Mouse (Mus musculus) Muller cell, postnatal 12 days (primary cell): ENCODE measurements around the gene Cadm3.

Experiments
- DNase-seq: peaks from one replicate; pipeline ENCODE4 v3.0.0-alpha.2; 2015; ENCODE audit errors: inconsistent ontology term

Cadm3 gene

DNA sequence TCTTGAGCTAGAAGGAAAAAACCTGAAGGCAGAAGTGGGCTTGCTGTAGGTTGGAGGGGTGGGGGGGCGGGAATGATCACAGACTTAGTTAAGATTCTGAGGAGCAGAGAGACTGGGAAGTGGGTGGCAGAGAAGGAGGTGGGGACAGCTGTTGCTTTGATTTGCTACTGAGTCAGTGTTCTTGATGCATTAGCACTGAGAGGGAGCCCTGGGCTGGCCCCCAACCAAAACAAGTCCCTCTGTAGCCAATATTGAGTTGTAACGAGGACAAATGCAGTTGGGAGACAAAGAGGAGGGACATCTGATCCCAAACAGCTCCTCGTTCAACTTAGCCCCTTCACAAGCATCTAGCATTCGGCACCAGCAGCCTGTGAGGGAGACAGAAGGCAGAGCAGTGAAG lies 9.7 kb downstream of the Cadm3 start:
- DNase-seq = no peak

DNA sequence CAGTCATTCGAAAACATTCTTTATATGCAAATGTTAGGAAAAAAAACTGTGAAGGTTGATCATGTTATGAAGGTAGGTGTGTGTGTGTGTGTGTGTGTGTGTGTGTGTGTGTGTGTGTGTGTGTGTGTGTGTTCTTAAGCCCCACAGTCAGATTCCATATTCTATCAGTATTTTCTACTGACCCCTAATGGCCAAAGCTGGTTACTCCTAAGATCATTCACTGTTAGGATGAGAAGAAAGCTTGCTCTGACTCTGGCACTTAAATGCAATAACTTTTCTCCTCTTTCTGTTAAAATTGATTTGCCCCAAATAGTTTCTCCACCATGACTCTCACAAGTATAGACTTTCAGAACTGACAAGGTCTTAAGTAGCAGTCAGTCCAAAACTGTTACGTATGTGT lies 10.8 kb downstream of the Cadm3 start:
- DNase-seq = no peak

DNA sequence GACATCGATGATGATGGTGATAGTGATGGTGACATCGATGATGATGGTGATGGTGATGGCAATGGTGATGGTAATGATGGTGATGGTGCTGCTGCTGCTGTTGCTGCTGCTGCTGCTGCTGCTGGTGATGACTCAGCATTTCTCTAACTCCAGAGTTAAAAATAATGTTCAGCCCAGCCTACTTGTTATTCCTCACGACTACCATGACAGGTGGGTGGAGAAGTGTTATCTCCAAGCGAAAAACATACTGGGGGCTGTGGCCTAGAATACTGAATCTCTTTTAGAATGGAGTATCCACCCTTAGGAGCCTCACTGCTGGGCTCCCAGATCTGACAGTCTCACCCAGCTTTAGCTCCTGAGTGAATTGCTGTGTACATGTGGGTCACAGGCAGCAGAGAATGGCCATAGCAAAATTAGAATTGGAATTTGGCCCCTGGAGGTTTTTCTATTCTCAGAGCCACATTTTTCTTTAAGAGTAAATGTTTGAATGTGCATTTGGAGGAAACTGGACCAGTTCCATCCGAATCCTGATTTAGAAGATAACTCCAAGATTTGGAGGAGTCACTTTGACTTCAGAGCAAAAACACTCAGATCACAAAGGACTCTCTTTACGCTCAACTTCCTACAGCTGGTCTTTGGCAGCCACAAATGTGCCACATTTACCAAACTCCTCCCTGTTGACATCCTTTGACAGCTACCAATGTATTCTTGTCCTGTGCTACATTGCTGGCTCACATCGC lies 12.2 kb downstream of the Cadm3 start:
- no peak for DNase-seq

DNA sequence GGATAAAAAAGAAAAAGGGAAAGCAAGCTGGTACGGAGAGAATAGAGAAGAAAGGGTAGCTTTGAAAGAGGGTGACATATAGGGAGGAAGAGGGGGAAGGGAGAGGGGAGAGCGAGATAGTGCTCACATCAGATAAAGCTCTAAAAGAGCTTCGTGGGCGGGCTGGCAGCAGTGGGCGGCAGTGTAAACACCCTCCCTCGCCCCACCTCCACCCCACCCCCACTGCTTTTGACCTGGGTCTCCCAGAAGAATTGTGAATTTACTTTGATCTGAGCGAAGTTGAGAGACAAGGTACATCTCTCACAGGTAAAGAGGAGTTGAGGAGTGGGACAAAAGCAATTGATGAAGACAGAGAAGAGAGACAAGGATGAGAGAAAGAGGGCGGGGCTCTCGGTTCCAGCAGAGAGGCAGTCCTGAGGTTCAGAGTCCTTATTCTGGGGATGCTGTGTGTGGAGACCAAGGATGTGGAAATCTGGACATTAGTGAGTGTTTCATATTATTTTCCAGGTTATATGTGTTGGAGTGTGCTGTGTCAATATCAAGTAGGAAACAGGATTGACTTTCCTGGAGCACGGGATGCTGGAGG lies 17.0 kb downstream of the Cadm3 start, which contains the start of gene Aim2:
TSS of gene Aim2 (plus strand) at position 508 of the 586 bp plus-strand sequence.
- no peak for DNase-seq

DNA sequence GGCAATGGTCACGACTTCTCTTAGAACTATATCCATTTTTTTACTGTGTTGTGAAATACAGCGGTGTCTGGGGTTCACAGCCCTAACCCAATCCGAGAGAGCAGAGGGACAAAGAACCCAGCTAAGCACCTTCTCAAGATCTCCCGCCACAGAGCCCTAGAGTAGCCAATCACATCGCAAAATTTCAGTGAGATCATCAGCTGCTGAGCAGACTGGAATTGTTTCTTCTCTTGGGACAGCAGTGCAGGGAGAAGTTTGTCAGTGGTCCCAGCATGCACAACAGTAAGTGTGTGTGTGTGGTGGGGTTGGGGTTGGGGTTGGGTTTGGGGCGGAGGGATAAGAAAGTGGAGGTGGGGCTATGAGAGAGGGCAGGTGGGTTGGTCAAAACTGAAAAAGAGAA lies 17.5 kb downstream of the Cadm3 start:
- DNase-seq = peak; percentile 66

DNA sequence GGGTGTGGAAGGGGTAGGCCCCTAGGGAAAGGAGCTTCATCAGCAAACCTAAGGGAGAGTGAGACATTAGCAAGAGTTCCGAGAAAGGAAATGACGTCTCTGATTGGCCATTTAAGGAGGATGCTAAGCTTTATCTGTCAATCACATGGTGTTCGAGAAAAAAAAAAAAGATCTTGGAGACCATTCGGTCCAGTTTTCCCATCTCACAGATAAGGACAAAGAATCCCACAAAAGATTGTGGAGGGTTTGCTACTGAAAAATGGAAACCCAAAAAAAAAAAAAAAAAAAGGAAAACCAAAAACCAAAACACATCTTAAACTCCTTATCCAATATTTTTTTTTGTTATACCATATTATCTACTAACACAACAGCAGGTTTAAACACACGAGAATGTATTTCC lies 18.3 kb downstream of the Cadm3 start:
- no peak for DNase-seq

DNA sequence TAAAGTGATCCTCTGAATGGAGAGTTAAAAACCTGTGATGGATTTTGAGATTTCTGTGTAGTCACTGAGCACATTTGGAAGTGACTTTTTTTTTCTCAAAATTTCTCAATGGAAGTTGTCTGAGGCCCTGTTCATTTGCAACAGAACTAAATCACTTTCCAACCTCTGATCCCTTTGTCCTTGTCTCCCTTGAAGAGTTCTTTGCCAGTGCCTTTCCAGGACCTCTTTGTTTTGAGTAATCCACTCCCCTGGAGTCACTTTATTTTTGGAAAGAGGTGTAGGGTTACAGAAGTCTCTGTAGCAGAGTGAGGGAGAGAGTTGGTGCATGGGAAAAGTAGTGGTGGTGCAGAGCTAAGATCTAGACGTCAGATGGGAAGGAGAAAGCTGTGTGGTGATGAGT lies 19.0 kb downstream of the Cadm3 start:
- no peak for DNase-seq

DNA sequence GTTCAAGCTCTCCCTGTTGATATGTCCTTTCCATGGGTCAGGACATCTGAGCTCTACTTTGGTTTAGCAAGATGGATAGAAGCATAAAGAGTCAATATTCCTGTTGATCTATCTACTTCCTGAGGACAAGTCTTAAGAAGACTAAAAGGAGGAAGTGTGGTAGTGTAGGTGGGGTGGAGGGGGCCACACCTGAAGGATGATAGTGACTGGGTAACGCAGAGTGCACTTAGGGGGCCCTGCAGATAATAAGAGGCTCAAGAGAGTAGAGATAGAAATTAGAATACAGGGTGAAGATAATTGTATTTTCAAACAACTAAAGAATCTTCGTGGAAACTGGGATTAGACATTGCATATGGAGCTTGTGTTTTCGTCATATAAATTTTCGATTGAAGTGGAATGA lies 22.4 kb downstream of the Cadm3 start:
- DNase-seq = no peak

DNA sequence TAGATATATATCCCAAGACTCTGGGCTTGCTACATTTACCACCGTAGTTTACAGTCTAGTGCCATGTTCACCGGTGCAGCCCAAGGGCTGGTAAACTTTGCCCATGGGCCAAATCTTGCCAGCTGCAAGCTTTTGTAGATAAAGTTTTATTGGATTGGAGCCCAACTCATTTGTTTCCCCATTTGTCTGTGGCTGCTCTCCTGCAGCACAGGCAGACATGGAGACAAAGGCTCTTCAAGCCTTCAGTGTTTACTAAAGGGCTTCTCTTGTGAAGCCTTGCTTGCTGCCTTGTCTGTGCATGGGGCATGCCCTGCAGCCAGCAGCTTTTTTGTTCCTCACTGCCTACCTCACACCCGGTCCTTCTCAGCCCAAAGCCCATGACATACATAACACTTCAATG lies 23.6 kb downstream of the Cadm3 start:
- no peak for DNase-seq

DNA sequence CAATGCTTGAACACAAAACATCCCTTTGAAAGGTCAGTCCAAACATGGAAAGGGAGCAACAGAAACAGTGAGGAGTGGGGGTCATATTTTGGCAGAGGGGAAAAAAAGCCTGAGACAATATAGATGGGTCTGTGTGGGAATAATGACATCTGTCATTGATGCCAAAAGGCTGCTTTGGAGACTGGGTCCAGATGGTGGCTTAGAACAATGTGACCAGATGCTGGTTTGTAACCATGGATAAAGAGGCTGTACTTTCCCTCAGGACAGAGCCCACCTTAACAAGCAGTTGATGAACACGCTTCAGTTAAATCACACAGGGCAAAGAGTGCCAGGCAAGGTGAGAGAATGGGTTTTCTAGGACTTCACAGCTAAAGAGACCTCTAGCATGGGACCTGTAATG lies 25.1 kb downstream of the Cadm3 start:
- DNase-seq = no peak

DNA sequence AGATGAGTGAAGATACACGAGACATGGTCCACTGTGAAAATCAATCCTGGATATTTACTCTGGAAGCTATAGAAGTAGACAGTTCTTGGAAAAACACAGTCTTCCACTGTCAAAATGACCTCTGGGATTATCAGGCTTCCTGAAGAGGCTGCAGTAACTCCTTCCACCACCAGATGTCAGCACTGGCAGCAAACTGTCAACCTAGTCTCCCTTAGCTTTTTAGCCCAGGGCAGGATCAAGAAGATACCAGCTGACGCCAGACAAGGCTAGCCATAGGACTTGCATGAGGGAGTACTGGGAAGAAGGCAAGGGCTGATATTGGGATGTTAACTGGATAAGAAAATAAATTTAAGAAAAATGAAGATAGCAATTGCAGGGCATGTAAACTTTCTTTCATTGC lies 28.0 kb downstream of the Cadm3 start:
- peak; percentile 33 for DNase-seq

DNA sequence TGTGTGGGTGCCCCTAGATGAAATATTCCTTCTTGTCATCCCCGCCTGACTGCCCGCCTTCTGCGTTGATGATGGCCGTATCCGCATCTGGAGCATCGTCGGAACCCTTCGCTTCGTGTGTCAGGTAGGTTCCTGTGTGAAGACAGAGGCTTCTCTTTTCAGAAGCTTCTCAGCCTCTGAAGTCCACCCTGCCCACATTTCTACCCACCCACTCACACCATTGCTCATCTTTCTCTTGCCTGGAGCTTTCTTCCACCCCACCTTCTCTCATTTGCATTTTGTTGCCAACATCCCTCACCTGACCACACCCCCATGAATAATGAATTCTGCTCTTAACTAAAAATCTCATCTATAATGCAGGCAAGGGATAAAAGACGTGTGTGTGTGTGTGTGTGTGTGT lies 30.5 kb downstream of the Cadm3 start:
- DNase-seq = no peak

DNA sequence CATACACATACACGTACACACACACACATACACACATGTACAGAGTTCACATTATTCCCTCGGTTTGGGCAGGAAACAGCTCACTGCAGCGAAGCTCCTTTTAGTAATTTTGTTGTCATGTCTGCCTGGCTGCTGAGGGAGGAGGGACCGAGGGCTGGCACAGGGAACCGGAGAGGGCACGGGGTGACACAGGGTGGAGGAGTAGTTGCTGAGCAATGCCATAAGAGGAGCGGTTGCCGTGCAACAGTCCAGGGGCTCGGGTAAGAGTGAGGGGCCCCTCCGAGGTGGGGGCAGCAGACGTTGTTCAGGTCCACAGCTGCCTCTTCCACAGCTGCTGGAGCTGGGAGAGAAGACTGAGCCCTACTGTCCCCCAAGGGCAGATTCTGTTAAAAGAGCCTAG lies 31.6 kb downstream of the Cadm3 start:
- no peak for DNase-seq

DNA sequence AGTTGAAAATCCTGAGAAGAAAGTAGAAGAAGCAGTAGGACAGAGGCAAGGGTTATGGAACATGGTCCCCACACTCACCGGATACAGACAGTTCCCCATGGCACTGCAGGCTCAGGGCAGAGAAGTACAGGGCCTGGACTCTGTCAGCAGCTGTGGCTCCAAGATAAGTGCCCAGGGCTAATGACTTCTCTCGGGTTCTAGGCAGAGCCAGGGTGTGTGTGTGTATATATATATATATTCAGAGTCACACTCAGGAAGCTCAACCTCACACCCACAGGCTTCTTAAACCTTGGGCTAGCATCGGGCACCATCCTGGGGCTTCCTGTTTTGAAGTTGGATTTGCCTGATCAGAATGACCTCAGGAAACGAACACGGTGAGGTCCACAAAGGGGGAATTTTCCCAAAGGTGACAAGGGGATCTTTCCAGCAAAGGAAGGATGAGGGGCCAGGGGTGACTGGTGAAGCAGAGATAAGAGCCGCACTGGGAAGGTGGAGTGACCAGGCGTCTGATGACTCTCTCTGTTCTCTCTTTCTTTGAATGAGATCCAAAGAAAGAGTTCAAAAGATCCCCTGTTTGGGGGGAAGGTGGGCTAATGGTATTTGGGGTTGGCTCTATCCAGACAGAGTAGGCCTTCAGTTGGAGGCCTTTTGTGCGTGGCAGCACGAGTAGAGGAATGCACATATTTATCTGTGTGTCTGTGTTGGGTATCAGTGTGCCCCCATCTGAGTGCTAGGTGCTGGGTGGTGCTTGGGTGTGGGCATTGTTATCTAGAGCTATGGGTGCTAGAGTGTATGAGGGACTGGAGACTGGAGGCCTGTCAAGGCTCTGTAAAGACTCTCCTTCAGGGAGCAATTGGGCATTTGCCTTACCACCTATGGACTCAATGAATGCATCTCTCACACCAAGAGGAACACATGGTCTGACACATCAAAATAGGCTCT lies 33.9 kb downstream of the Cadm3 start, which contains the start of gene Ackr1:
TSS of gene Ackr1 (minus strand) at position 439 of the 942 bp plus-strand sequence.
- DNase-seq = no peak

DNA sequence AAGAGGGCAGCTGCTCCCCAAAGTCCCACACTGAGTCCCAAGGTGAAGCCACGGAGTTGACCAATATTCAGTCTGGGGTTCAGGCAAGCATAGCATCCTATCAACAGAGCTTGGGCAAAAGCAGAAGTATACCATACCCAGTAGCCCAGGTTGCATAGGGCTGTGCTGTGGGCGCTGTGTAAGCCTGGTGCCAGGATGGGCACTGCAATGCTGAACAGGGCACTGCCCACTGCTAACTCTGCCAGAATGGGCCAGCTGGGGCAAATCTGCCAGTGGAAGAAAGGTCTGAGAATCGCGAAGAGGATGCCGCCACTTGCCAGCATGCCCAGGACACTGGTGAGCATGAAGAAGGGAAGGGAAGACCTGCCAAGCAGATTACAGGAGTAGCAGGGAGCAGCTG lies 35.1 kb downstream of the Cadm3 start:
- no peak for DNase-seq

DNA sequence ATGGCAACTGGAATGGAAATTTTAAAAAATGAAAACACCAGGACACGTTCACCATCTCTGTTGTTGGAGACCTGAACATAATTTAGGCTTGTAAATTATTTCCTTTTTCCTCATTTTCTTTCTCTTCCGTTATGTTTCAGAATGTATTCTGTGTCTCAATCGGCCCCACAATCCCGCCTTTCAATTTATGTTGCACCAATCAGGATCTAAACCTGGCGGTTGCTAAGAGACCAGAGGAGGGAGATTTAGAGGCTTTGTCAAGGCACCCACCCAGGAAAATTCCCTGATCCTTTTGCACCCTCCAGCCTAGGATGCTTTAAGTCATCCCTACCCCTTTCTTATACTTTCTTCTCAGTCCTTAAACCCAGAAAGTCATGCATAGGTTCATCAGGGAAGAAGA lies 37.8 kb downstream of the Cadm3 start:
- no peak for DNase-seq

DNA sequence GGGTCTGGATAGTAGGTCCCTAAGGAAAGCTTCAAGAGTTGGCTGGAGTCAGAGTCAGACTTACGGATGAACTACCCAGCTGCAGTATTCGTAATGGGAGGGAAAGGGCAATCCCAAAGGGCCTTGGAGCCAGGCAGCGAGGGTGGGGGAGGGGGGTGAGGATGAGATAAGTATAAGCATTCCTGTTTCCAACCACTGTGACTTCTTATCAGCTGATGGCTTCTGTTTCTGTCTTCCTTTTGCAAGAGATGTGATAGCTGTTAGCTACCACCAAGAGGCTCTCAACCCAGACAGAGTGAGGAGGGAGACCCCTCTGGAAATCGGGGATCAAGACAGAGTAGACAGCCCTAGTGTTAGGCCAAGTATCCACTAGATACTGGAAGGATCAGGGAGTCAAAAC lies 38.3 kb downstream of the Cadm3 start:
- no peak for DNase-seq

DNA sequence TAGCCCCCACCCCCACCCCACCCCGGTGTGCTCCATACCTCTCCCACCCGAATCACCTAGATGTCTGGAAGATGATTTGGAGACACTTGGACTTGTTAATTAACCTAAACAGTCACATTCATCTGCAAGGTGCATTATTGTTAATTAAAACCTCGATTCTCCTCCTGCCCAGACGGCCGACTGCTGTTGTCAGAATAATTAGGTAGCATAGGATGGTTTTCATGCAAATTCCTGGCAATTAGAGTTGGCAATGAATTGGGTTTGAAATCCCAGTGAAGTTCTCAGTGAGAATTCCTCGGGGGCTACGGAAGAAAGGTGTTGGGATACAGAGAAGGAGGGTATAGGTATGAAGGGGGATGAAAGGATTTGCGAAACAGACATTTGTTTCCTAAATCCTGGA lies 39.0 kb downstream of the Cadm3 start:
- DNase-seq = no peak

DNA sequence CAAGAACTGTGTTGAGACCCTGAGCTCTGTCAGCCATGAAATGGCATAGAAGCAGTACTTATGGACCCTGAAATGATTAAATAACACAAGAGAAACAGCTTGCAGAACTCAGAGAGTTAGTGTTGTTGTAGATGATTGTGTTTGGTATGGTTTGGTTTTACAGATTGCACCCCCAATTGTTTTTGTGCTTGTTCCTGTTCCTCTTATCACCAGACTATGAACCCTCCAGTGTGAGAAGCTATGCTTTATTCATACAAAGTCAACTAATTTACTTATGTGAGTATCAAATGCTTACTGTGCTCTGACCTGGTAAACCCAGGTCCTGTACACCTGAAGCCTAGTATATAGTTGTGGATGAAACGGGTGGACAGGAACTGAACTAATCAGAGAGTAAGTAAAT lies 40.9 kb downstream of the Cadm3 start:
- DNase-seq = no peak

DNA sequence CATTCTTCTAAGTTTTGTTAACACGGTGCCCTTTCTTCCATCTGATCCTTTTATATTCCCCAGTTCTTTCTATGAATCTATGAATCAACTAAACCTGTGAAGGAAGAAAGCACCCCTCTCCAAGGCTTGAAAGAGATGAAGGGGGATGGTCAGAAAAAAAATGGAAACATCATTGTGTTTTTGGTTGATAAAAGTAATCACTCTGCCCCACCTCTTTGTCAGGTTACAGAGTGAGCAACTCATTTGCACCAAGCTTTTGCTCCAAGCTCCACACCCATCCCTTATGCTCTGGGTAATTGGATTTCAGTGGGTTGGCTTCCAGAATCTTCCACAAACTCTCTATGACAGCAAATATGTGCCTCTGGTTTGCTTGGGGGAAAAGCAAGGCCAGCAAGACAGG lies 42.1 kb downstream of the Cadm3 start:
- DNase-seq = no peak

DNA sequence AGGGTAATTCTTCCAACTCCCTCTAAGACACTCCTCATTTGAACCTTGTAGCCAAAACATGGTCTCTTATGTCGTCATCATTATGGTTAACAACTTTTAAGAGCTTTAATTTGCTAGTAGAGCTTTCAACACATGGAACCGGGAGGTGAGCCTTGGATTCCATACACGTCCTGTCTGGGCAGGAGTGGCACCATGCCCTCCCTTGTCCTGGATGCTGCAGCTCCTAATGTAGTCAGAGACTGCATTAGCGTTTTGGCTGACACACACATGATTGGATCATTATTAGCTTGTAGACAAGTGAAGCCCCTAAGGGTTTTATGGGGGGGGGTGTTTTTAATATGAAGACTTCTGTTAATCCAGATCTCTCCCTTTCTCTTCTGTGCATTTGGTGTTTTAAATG lies 42.5 kb downstream of the Cadm3 start:
- DNase-seq = no peak

DNA sequence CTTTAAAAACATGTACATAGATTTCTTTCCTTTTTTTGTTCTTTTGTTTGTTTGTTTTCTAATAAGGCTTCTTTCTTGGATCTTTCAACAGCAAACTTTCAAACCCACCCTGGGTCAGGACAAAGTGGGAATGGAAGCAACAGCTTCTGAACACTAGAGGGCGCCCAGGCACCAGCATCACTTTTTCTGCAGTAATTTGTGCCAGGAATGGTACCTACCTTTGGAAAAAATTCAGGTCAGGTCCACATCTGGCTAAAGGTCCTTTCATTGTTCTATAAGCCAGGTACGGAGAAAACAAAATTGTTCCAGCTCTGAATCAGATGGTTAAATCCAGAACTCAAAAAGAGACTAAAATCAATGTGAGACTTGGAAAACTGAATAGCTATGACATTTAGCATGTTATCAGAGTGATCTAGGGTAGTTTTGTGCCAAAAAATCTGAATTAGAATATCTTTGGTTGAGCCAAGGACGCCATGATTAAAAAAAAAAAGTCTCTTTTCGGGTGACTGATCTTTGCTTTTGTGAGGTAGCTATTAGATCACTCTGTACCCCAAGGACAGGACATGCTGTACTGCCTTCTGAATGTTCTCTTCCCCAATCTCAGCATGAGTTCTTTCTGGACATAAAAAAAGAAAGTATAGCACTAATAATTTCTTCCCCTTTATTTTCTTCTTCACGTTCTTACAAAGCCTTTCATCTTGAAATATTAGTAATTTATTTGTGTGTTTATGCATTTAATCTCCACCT lies 43.5 kb downstream of the Cadm3 start:
- no peak for DNase-seq
